Mouse (Mus musculus): ENCODE results near the gene Slc35c1. TPM values are rescaled to one million over a fixed set of nuclear protein-coding genes. Genes with fewer than 3 reads are reported as not detected.

Gene Slc35c1
- total RNA-seq, 2 experiments from 2014 or later, result 20.5 to 22.1 TPM

GRCm38 (mm10) chr2:92442419-92443001 lies 17.8 kb downstream of the Slc35c1 start:
- DNase-seq (ENCODE audit: low spot score in 2 of 2), result peak; percentile 66 to 80
- intact Hi-C loops (cut with DNase I), result no loop called here

- DNase-seq (ENCODE audit: low spot score in 2 of 2), result no peak
- intact Hi-C loops (cut with DNase I), result no loop called here
Observed at GRCm38 (mm10) chr2:92440432-92440831, 19.9 kb downstream of the Slc35c1 start.

GRCm38 (mm10) chr2:92438567-92438966 lies 21.8 kb downstream of the Slc35c1 start:
- intact Hi-C loops (cut with DNase I), result loop anchor here (10.0 kb wide), 2 partner anchors 124 to 254 kb away; no protein-coding TSS in a partner anchor
- no peak for DNase-seq (ENCODE audit: low spot score in 2 of 2)

GRCm38 (mm10) chr2:92437875-92438274 lies 22.5 kb downstream of the Slc35c1 start:
- intact Hi-C loops (cut with DNase I), result loop anchor here (10.0 kb wide), 2 partner anchors 123 to 253 kb away; no protein-coding TSS in a partner anchor
- peak; percentile 90 to 94 for DNase-seq (ENCODE audit: low spot score in 2 of 2)

- DNase-seq (ENCODE audit: low spot score in 2 of 2), result no peak
- intact Hi-C loops (cut with DNase I), result loop anchor here (10.0 kb wide), 2 partner anchors 123 to 253 kb away; no protein-coding TSS in a partner anchor
Observed at GRCm38 (mm10) chr2:92437366-92437765, 23.0 kb downstream of the Slc35c1 start.

- peak in 1 of 2 experiments; percentile 62 for DNase-seq (ENCODE audit: low spot score in 2 of 2)
- intact Hi-C loops (cut with DNase I), result loop anchor here (10.0 kb wide), 2 partner anchors 120 to 250 kb away; no protein-coding TSS in a partner anchor
Observed at GRCm38 (mm10) chr2:92435023-92435422, 25.3 kb downstream of the Slc35c1 start.

- DNase-seq (ENCODE audit: low spot score in 2 of 2), result no peak
- intact Hi-C loops (cut with DNase I), result loop anchor here (5.0 to 10.0 kb wide), 3 partner anchors 42 to 250 kb away; no protein-coding TSS in a partner anchor
Observed at GRCm38 (mm10) chr2:92434375-92434745, 26.0 kb downstream of the Slc35c1 start.

- intact Hi-C loops (cut with DNase I), result loop anchor here (5.0 to 10.0 kb wide), 3 partner anchors 41 to 249 kb away; no protein-coding TSS in a partner anchor
- DNase-seq (ENCODE audit: low spot score in 2 of 2), result peak; percentile 99 to 100
Observed at GRCm38 (mm10) chr2:92433578-92434374, 26.6 kb downstream of the Slc35c1 start, which contains the start of gene Cry2. TSS of gene Cry2 (minus strand) at chr2:92434043.

GRCm38 (mm10) chr2:92432299-92433295 lies 27.7 kb downstream of the Slc35c1 start:
- intact Hi-C loops (cut with DNase I), result loop anchor here (5.0 to 10.0 kb wide), 3 partner anchors 40 to 248 kb away; no protein-coding TSS in a partner anchor
- peak in 1 of 2 experiments; percentile 43 for DNase-seq (ENCODE audit: low spot score in 2 of 2)

GRCm38 (mm10) chr2:92431611-92432179 lies 28.6 kb downstream of the Slc35c1 start:
- DNase-seq (ENCODE audit: low spot score in 2 of 2), result no peak
- intact Hi-C loops (cut with DNase I), result loop anchor here (5.0 to 10.0 kb wide), 3 partner anchors 39 to 247 kb away; no protein-coding TSS in a partner anchor

GRCm38 (mm10) chr2:92430723-92431541 lies 29.4 kb downstream of the Slc35c1 start:
- intact Hi-C loops (cut with DNase I), result loop anchor here (5.0 to 10.0 kb wide), 3 partner anchors 39 to 246 kb away; no protein-coding TSS in a partner anchor
- peak; percentile 75 to 89 for DNase-seq (ENCODE audit: low spot score in 2 of 2)

- no peak for DNase-seq (ENCODE audit: low spot score in 2 of 2)
- intact Hi-C loops (cut with DNase I), result loop anchor here (5.0 to 10.0 kb wide), 3 partner anchors 38 to 245 kb away; no protein-coding TSS in a partner anchor
Observed at GRCm38 (mm10) chr2:92430089-92430488, 30.2 kb downstream of the Slc35c1 start.

- intact Hi-C loops (cut with DNase I), result no loop called here
- peak; percentile 83 to 85 for DNase-seq (ENCODE audit: low spot score in 2 of 2)
Observed at GRCm38 (mm10) chr2:92427882-92428281, 32.5 kb downstream of the Slc35c1 start.

GRCm38 (mm10) chr2:92426426-92426825 lies 33.9 kb downstream of the Slc35c1 start:
- no peak for DNase-seq (ENCODE audit: low spot score in 2 of 2)
- intact Hi-C loops (cut with DNase I), result no loop called here

- intact Hi-C loops (cut with DNase I), result no loop called here
- no peak for DNase-seq (ENCODE audit: low spot score in 2 of 2)
Observed at GRCm38 (mm10) chr2:92425366-92425765, 35.0 kb downstream of the Slc35c1 start.

- intact Hi-C loops (cut with DNase I), result no loop called here
- peak in 1 of 2 experiments; percentile 75 for DNase-seq (ENCODE audit: low spot score in 2 of 2)
Observed at GRCm38 (mm10) chr2:92424462-92425308, 35.7 kb downstream of the Slc35c1 start.

Measured in left cerebral cortex, postnatal 14 days (tissue).